Mouse (Mus musculus) midbrain, postnatal 0 days (tissue): Measurements from ENCODE around the gene Npas2. TPM values are rescaled to one million over a fixed set of nuclear protein-coding genes. Genes with fewer than 3 reads are reported as not detected.

Experiments
- ATAC-seq: fragments of 200-750 bp; cut with Nextera tagmentation; 2 replicates; pipeline ENCODE4 v1.8.0; 2017; ENCODE audit warnings: moderate number of reproducible peaks, mild to moderate bottlenecking, moderate TSS enrichment, moderate library complexity; ENCODE audit not compliant: low FRiP score
- DNase-seq: peaks from one replicate; pipeline ENCODE4 v3.0.0-alpha.2; 2015; ENCODE audit warnings: low spot score
- H3K27ac ChIP-seq: fragments of 300-500 bp; sonication (generic); 2 replicates; pipeline ENCODE4 v1.5.1; 2014; ENCODE audit warnings: low read depth, mild to moderate bottlenecking, low read length, mixed read lengths
- H3K27me3 ChIP-seq: fragments of 300-500 bp; sonication (generic); 2 replicates; pipeline ENCODE4 v1.6.1; 2014; ENCODE audit warnings: low read length, control low read depth, mixed read lengths; ENCODE audit not compliant: insufficient read depth
- H3K36me3 ChIP-seq: fragments of 300-500 bp; sonication (generic); 2 replicates; pipeline ENCODE4 v1.6.1; 2014; ENCODE audit warnings: low read length, control low read depth, mixed read lengths; ENCODE audit not compliant: insufficient read depth
- H3K4me1 ChIP-seq: fragments of 300-500 bp; sonication (generic); 2 replicates; pipeline ENCODE4 v1.6.1; 2014; ENCODE audit warnings: mild to moderate bottlenecking, control low read depth, antibody characterized with exemption, low read length, mixed read lengths; ENCODE audit not compliant: insufficient read depth
- H3K4me2 ChIP-seq: fragments of 300-500 bp; sonication (generic); 2 replicates; pipeline ENCODE4 v1.6.1; 2014; ENCODE audit warnings: low read depth, mild to moderate bottlenecking, low read length, mixed read lengths; ENCODE audit not compliant: poor library complexity, severe bottlenecking
- H3K4me3 ChIP-seq: fragments of 300-500 bp; sonication (generic); 2 replicates; pipeline ENCODE4 v1.5.1; 2014; ENCODE audit warnings: low read depth, mild to moderate bottlenecking, low read length, moderate library complexity
- H3K9ac ChIP-seq: fragments of 300-500 bp; sonication (generic); replicated peaks from 2 replicates; pipeline ENCODE4 v1.6.1; 2014; ENCODE audit warnings: mild to moderate bottlenecking, low read length, moderate library complexity, mixed read lengths; ENCODE audit not compliant: poor library complexity, severe bottlenecking
- H3K9me3 ChIP-seq: fragments of 300-500 bp; sonication (generic); 2 replicates; pipeline ENCODE4 v1.6.1; 2016; ENCODE audit warnings: low read length, control low read depth
- CTCF ChIP-seq: IDR thresholded peaks from 2 replicates; pipeline ENCODE4 v1.5.1; 2016; ENCODE audit warnings: antibody characterized with exemption, mild to moderate bottlenecking
- WGBS: fragments of 180-500 bp; shearing (Covaris S2); extraction: QIAGEN DNeasy Blood & Tissue Kit; methylation state at CpG from one replicate; pipeline ENCODE4 v1.1.7; 2014; 5-methylcytosine and 5-hydroxymethylcytosine counted together
- polyA plus RNA-seq: library from polyadenylated mRNA; unstranded; fragments of >200 nt; fragmentation: Nextera tagmentation; extraction: Ambion mirVana; gene quantifications from 2 replicates; pipeline ENCODE4 v1.2.1, GENCODE M21; 2015
- total RNA-seq: library from RNA; depleted of rRNA; stranded (reverse); fragments of >200 nt; gene quantifications from 2 replicates; pipeline ENCODE4 v1.2.3, GENCODE M21; 2014

The Npas2 gene
- total and polyA plus RNA-seq, 2 experiments from 2014 or later, result 1.2 to 1.5 TPM

- Histone ChIP-seq H3K27ac (no peak overlapping the region), H3K4me1 (no peaks in the 10 kb centered on the region), H3K36me3 (no peaks in the 10 kb centered on the region), H3K4me3 (no peak overlapping the region), H3K27me3 (no peaks in the 10 kb centered on the region), H3K4me2 (no peak overlapping the region), H3K9ac (no peak overlapping the region), H3K9me3 (no peaks in the 10 kb centered on the region)
- 86% methylated on average over 3 of the region's 3 CpGs for WGBS
- ATAC-seq (no peak), DNase-seq (no peak)
- no peak for TF ChIP-seq CTCF
Measured at GRCm38 (mm10) chr1:39292001-39292400, 98.5 kb downstream of the Npas2 start.

GRCm38 (mm10) chr1:39298294-39298693 lies 104.8 kb downstream of the Npas2 start:
- 95% methylated on average over 9 of the region's 9 CpGs for WGBS
- no peak overlapping the region for H3K27ac ChIP-seq
- no peak overlapping the region for H3K4me2 ChIP-seq
- H3K9me3 ChIP-seq, result no peaks in the 10 kb centered on the region
- DNase-seq, result no peak
- no peak overlapping the region for H3K4me3 ChIP-seq
- no peaks in the 10 kb centered on the region for H3K27me3 ChIP-seq
- H3K36me3 ChIP-seq, result no peaks in the 10 kb centered on the region
- no peaks in the 10 kb centered on the region for H3K4me1 ChIP-seq
- no peak for ATAC-seq
- no peak for TF ChIP-seq CTCF
- H3K9ac ChIP-seq, result no peak overlapping the region

- H3K27ac ChIP-seq, result no peak overlapping the region
Measured at GRCm38 (mm10) chr1:39300243-39300642, 106.7 kb downstream of the Npas2 start.

GRCm38 (mm10) chr1:39300676-39301075 lies 107.1 kb downstream of the Npas2 start:
- DNase-seq, result no peak
- no peak overlapping the region for H3K4me3 ChIP-seq
- no peaks in the 10 kb centered on the region for H3K36me3 ChIP-seq
- H3K27ac ChIP-seq, result no peak overlapping the region
- 88% methylated on average over 6 of the region's 6 CpGs for WGBS
- no peak for TF ChIP-seq CTCF
- no peak overlapping the region for H3K9ac ChIP-seq
- no peak for ATAC-seq
- H3K4me2 ChIP-seq, result no peak overlapping the region
- H3K27me3 ChIP-seq, result no peaks in the 10 kb centered on the region
- no peaks in the 10 kb centered on the region for H3K4me1 ChIP-seq
- no peaks in the 10 kb centered on the region for H3K9me3 ChIP-seq

More at GRCm38 (mm10) chr1:39300243-39300642, 106.7 kb downstream of the Npas2 start:
- ATAC-seq, result no peak
- no peak for DNase-seq
- Histone ChIP-seq H3K4me3 (no peak overlapping the region), H3K36me3 (no peaks in the 10 kb centered on the region), H3K27me3 (no peaks in the 10 kb centered on the region), H3K4me2 (no peak overlapping the region), H3K9ac (no peak overlapping the region), H3K9me3 (no peaks in the 10 kb centered on the region), H3K4me1 (no peaks in the 10 kb centered on the region)
- 81% methylated on average over 9 of the region's 9 CpGs for WGBS
- no peak for TF ChIP-seq CTCF

- Histone ChIP-seq H3K4me2 (no peak overlapping the region), H3K27me3 (no peaks in the 10 kb centered on the region), H3K4me3 (no peak overlapping the region), H3K9me3 (no peaks in the 10 kb centered on the region), H3K27ac (no peak overlapping the region), H3K9ac (no peak overlapping the region), H3K36me3 (no peaks in the 10 kb centered on the region), H3K4me1 (no peaks in the 10 kb centered on the region)
- DNase-seq, result no peak
- ATAC-seq, result no peak
- 94% methylated on average over 7 of the region's 7 CpGs for WGBS
- TF ChIP-seq CTCF, result no peak
Measured at GRCm38 (mm10) chr1:39302246-39302645, 108.7 kb downstream of the Npas2 start.

- no peak for TF ChIP-seq CTCF
- WGBS, result 75% methylated on average over 4 of the region's 4 CpGs
- Histone ChIP-seq H3K9ac (no peak overlapping the region), H3K4me1 (no peaks in the 10 kb centered on the region), H3K4me2 (no peak overlapping the region), H3K4me3 (no peak overlapping the region), H3K9me3 (no peaks in the 10 kb centered on the region), H3K36me3 (no peaks in the 10 kb centered on the region), H3K27me3 (no peaks in the 10 kb centered on the region), H3K27ac (no peak overlapping the region)
- ATAC-seq (no peak), DNase-seq (no peak)
Measured at GRCm38 (mm10) chr1:39303054-39303649, 109.6 kb downstream of the Npas2 start.
